Mouse (Mus musculus) gastrocnemius, postnatal 10 days (tissue): ENCODE data around the gene Cilp2. TPM values are rescaled to one million over a fixed set of nuclear protein-coding genes. Genes with fewer than 3 reads are reported as not detected.

Experiments
- DNase-seq: peaks from one replicate; pipeline ENCODE4 v3.0.0; 2021; ENCODE audit warnings: mixed read lengths
- total RNA-seq, 2 experiments: library from RNA; stranded (reverse); gene quantifications; 2 replicates each; pipeline ENCODE4 v1.2.3; 2021

The Cilp2 gene
- total RNA-seq, 2 experiments from 2014 or later, result 25.3 to 28.4 TPM

DNA sequence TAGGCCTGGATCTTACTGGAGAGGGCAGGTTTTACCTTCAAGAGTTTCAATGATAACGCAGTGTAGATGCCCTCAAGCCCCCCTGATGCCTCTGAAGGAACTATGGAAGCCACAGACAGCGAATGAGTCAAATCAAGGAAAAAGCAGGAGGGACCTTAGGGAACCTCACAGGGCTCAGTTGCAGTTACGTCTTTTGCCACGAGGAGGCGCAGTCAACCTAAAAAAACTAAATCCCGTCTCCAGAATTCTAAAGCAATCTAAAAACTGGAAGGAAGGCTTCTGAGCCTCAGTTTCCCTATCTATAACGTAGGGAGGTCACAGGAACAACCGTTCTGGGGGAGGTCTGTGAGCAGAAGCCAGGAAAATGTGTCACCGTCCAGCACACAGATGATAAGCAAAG lies 13.3 kb downstream of the Cilp2 start:
- DNase-seq, result peak; percentile 81

DNA sequence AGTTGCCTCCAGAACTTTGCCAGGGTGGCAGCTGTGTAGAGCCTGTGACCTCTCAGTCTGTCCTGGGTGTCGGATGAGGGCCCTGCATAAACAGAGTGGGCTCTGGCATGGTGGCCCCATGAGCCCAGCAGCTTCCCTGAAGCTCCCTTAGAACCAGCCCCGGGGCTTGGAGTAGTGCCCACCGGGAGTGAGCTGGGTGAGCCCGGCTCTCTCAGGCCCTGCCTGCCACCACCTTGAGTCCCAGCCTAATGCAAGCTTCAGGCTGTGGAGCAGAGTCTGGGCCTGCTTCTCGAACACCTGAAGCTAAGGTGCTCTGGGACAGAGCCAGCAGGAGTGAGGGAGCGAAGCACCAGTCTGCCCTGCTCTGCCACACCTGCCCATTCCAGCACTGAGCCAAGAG lies 16.6 kb downstream of the Cilp2 start:
- DNase-seq, result no peak

DNA sequence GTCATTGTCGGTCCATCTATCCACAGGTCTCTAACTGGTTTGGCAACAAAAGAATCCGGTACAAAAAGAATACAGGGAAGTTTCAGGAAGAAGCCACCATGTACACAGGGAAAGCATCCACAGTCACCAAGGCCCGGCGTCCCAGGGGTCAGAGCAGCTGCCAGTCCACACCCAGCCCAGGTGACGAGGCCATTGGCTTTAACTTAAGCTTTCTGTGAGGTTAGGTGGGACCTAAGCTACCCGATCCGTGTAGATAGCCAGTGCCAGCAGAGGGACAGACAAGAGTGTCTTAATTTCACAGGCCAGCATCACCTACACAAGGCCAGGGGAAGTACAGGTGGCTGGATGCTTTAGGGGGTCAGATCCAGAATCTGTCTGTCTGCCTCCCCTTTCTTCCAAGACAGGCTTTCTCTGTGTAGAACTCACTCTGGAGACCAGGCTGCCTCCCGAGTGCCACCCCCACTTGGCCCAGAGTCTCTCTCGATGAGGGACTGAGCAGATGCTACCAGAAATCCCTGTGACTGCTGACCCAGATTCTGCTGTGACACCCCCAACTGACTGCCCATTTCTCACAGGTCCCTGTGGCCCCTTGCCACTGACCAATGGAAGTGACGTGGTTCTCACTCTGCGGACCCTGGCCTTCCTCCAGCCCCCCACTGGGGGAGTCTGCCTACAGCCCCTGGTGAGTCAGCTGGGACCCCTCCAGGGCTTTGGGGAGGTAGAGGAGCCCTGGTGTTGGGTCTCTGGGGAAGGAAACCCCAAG lies 17.3 kb downstream of the Cilp2 start:
- DNase-seq, result no peak

DNA sequence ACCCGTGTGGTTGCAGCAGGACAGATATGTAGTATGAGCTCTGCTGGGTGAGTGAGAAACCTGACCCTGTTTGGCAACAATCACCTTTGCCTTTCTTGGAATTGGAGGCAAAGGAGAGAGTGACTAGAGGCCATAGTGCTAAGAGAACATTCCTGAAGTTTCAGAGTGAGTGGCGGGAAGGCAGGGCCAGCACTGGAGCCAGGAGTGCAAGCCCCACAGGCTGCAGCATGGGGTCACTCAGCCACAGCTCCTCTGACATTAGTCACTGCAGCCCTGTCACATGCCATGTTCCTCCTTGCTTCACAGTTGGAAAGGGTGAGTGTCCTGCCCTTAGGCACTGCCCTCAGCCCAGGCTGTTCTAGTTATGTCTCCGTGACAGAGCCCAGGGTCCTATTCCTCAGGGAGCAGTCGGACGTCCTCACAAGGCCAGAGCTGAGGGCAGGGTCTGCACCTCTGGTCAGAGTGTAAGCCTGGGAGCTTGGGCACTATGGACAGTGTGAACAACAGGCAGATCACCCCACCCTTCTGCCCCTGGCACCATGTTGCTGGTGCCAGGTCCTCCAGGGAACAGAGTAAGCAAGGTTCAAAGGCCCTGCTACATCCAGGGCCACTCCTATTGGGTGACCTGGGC lies 19.7 kb downstream of the Cilp2 start:
- no peak for DNase-seq

DNA sequence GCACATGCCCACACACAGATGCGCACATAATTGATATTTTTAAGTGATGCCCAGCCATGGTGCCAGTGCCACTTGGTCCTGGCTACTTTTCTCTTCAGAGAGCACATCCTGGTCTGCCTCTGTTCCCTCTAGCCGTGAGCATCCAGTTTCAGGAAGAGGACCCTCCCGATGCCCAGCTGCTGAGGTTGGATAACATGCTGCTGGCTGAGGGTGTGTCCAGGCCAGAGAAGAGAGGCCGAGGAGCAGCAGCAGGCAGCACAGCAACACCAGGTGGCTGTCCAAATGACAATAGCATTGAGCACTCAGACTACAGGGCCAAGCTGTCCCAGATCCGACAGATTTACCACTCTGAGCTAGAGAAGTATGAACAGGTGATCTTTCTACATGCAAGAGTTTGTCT lies 23.3 kb downstream of the Cilp2 start:
- DNase-seq, result no peak

DNA sequence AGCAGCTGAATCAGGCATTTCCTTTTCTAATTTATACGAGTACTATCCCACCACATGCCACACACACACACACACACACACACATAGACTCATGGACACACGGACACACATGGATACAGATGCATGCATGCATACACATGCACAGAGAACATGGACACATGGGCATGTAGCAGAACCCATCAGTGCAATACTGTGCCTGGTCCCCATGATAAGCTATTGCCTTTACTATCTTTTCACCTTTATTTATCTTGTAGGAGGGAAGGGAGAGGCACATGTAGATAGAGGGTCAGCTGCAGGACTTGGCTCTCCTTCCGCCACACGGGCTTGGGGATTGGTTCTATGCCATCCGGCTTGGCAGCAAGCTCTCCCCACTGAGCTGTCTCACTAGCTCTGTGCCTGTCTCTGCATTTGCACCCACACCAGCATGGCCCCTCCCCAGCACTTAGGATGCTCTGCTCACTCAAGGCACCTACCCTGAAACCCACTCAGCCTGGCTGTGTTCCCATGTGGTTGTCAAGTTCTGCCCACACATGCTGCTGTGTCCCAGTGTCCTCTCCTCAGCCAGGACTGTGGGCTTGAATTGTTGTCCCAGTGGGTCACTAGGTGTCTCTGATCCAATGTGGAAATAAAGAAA lies 24.0 kb downstream of the Cilp2 start:
- DNase-seq, result no peak

DNA sequence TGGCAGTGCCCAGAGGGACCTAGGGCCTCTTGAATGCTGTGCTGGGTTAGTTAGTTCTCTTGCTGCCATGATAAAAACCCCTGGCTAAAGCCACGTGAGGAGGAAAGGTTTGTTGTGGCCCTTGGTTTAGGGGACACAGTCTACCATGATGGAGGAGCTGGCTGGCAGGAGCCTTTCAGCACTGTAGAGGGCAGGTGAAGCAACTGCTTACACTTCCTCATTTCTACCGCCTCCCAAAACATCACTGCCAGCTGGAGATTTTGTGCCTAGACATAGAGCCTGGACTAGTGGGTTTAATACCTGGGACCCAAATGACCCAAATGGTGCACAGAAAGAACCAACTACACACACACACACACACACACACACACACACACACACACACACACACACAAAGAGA lies 26.2 kb downstream of the Cilp2 start:
- no peak for DNase-seq

DNA sequence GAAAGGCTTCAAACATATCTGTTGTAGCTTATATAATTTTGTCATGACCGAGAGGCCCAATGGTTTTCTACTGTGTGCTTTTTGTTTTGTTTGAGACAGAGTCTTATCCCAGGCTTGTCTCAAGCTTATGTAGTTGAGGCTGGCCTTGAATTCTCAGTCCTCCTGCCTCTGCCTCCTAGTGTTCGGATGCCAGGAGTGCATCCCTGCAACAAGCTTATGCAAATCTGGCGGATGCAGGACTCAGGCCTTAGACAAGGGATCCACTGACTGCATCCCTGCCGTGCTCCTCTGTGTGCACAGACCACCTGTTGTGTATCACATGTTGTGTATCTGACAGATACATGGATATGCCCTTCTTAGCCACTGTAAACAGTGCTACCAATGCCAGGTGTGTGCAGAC lies 26.7 kb downstream of the Cilp2 start:
- DNase-seq, result no peak

DNA sequence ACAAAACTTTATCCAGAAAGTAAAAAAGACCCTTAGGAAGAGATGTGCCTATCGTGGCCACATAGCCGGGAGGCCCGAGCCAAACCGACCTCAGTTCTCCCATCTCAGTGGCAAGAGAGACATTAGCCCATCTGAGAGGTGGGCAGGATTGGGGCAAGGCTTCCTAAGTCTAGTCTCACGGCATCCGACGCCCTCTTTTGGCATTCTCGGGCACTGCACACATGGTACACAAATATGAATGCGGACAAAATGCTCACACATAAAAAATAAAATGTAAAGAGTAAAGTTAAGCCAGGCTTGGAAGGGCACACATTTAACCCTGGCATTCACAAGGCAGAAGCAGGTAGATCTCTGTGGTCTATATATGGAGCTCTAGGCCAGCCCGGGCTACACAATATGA lies 33.6 kb downstream of the Cilp2 start:
- no peak for DNase-seq

DNA sequence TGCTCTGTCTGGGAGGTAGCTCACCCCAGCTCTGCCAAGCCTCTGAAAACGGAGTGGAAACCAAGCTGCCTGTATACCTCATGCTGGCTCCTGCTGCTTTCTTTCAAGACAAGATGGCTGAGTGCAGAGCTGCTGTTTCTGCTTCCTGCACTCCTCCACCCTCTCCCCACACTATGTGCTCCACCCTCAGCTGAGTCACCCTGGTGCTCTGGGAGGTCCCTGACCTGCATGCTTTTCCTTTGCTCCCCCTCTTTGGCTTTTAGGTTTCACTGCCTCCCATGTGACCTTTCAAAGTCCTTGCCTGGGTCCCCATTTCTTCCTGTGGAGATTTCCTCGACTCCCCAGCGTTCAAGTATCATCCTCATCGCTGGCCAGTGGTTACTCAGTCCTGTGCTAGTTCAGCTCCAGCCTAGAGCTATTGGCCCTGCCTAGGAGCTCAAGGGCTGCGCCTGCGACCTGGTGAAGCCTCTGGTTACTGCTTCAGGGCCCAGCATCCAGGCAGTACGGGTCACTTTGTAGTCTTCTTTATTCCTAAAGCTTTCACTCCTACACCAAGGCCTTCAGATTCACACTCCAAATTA lies 36.5 kb downstream of the Cilp2 start:
- DNase-seq, result no peak

DNA sequence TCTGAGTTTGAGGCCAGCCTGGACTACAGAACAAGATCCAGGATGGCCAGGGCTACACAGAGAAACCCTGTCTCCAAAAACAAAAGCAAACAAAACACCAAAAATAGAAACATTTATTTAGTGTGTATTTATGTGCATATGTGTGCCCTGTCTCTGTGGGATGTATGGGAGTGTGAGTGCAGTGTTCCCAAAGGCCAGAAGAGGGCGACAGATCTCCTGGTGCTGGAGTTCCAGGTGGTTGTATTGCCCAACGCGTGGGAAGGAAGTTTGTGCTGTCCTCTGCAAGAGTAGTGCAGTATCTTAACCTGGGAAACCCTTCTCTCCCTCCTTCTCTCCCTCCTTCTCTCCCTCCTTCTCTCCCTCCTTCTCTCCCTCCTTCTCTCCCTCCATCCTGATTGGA lies 37.6 kb downstream of the Cilp2 start:
- no peak for DNase-seq

DNA sequence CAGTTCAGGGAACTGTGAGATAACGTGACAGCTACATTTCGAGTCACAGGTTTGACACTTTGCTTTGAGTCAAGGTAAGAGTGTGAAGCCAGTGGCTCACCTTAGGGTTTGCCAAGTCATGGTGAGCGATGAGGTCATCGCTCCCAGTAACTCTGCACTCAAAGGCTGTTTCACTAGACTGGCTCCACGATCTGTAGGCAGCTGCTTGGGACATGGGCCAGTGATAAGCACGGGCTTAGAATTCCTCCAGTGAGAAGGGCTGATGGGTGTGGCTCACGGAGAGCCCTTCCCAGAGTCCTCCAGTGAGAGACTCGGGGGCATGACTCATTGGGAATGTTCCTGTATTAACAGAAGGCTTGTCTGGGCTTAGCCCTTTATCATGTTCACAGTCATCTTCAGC lies 38.5 kb downstream of the Cilp2 start:
- no peak for DNase-seq

DNA sequence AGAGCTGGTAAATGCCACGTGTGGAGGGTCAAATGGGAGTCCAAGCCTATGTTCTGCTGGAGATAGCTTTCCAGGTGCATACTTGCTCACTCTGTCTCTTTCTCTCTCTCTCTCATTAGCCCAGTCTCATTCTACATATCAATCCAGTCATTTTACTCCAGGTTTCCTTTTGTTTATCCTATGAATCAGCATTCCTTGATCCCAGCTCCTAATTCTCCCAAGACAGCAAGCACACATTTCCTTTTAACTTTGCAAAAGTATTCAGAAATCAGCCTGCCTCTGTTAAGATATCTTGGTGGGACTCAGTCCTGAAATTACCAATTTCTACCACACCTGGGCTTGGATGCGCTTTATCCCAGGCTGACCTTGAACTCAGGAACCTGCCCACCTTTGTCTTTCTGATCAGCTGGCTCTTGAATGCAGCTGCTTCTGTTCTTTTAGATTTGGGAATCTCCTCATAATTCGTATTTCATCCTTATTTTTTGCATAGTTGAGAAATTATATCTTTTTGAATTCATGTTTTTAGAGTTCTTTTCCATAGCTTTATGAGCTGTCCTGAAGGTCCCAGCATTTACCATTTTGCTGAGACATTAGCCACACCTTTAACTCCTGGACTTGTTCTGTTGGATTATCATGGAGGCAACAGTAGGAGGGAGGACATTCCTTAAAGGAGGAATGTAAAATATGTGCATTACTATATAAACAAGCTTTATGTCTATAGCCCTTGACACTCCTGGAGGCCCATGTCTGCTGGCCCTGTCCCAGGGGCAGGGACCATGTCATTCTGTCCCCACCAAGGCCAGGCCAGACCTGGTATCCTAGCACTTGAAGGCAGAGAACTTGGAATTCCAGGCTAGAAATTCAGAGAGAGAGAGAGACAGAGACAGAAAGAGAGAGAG lies 40.1 kb downstream of the Cilp2 start:
- DNase-seq, result no peak

DNA sequence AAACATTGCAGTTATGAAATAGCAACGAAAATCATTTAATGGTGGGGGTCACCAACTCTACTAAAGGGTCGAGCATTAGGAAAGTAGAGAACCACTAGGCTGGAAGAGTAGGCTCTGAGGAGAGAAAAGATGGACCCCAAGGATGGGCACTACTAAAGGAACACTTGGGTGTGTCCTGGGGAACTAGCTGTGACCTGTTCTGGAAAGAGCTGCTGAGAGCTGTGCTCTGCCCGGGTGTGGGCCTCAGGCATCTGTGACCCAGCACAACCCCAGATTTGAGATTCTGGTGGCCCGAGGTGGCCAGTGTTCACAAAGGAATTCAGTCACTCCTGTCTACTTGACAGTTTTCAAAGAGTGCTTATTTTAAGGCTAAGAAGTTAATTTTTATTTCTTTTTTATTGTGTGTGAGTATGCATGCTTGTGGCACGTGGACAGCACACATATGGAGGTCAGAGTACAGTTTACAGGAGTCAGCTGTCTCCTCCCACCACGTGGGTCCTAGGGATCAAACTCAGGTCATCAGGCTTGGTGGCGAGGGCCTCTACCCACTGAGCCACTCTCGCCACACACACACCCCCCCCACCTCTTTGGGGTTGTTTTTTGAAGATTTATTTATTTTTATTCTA lies 50.3 kb downstream of the Cilp2 start:
- DNase-seq, result no peak

DNA sequence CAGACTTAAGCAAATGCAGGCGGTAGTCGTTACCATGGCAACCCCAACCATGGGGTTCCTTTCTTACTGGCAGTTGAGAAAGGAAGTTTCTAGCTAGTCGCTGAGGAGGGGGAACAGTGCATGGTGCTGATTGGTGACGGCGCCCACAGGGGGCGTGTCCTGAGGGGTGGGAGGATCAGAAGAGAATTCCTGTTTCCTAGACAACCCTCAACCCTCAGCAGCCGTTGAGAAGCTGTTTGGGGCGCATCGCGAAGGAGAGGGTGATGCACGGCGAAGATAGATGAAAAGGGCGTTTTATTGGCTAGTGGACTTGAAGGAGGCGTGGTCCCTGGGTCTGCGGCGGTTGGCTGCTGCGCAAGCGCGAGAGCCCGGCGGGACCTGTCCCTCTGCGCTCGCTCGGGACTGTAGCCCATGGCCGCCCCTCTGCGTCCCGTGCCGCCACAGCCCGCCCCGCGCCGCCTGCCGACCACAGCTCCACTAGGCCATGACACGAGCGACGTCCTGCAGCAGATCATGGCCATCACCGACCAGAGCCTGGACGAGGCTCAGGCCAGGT lies 55.1 kb downstream of the Cilp2 start, which contains the start of gene Pbx4:
Gene Pbx4, plus strand, starts transcription at position 194 of the 556 bp plus-strand sequence.
- DNase-seq, result peak; percentile 66

Other genes with a start within 250 kb of the Cilp2 start
- 1 to 10 TPM; 1.1 to 1.3 TPM for gene Zfp964, start 233.2 kb downstream of the Cilp2 start, total RNA-seq
- gene Zfp869, start 177.0 kb downstream of the Cilp2 start, total RNA-seq, result 10 to 100 TPM; 12.7 to 12.8 TPM
- 1 to 10 TPM; 4.0 to 5.0 TPM for gene Zfp963, start 137.7 kb downstream of the Cilp2 start, total RNA-seq
- gene Gm20422, start 112.8 kb downstream of the Cilp2 start, total RNA-seq, result 1 to 10 TPM; 2.6 to 3.9 TPM
- gene Atp13a1, start 96.5 kb downstream of the Cilp2 start, total RNA-seq, result 10 to 100 TPM; 13.4 to 17.8 TPM
- 10 to 100 TPM; 11.5 to 17.7 TPM for gene Zfp866, start 96.5 kb downstream of the Cilp2 start, total RNA-seq
- 1 to 10 TPM; 3.3 to 5.8 TPM for gene Gmip, start 79.0 kb downstream of the Cilp2 start, total RNA-seq
- under 1 TPM; 0.07 to 0.25 TPM for gene Lpar2, start 65.3 kb downstream of the Cilp2 start, total RNA-seq
- gene Pbx4, start 55.2 kb downstream of the Cilp2 start, total RNA-seq, result 1 to 10 TPM in 1 of 2 experiments, under 1 TPM in 1; 0.47 to 1.1 TPM
- under 1 TPM in 1 of 2 experiments, not detected in 1; 0.38 TPM for gene Tssk6, start 14.5 kb upstream of the Cilp2 start, total RNA-seq
- gene Ndufa13, start 14.9 kb upstream of the Cilp2 start, total RNA-seq, result 100 to 1,000 TPM; 236 to 268 TPM
- gene Yjefn3, start 15.0 kb upstream of the Cilp2 start, total RNA-seq, result 1 to 10 TPM; 9.0 to 9.5 TPM
- gene Gatad2a, start 108.7 kb upstream of the Cilp2 start, total RNA-seq, result 10 to 100 TPM; 40.4 to 46.5 TPM
- gene Mau2, start 155.0 kb upstream of the Cilp2 start, total RNA-seq, result 10 to 100 TPM; 27.8 to 30.9 TPM
- 10 to 100 TPM; 20.2 to 22.5 TPM for gene Sugp1, start 155.1 kb upstream of the Cilp2 start, total RNA-seq
- gene Tm6sf2, start 185.2 kb upstream of the Cilp2 start, total RNA-seq, result not detected
- gene Hapln4, start 195.8 kb upstream of the Cilp2 start, total RNA-seq, result under 1 TPM; 0.07 to 0.36 TPM
- under 1 TPM; 0.61 to 0.81 TPM for gene Ncan, start 233.2 kb upstream of the Cilp2 start, total RNA-seq
- gene Nr2c2ap, start 243.6 kb upstream of the Cilp2 start, total RNA-seq, result 1 to 10 TPM; 6.3 to 7.1 TPM